Mouse (Mus musculus): ENCODE measurements around the gene Fnip2.

DNA sequence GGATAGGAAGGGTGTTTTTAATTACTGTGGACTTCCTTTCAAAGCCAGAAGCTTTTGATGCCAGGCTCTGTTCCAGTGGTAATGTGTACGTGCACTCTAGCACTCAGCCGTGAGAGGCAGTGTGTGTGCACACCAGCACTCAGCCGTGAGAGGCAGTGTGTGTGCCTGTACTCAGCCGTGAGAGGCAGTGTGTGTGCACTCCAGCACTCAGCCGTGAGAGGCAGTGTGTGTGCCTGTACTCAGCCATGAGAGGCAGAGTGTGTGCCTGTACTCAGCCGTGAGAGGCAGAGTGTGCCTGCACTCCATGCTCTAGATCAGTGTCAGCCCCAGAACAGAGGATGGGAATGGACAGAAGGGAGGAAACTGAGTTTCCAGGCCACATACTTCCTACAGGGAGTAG, 70.9 kb downstream of the Fnip2 start:
- TF ChIP-seq CTCF (IDR thresholded peaks at IDR 0.05; ENCODE audit: low read depth) (no peak), EP300 (IDR thresholded peaks at IDR 0.05; ENCODE audit: low read depth) (no peak)
